Mouse (Mus musculus) intestine, postnatal 0 days (tissue): ENCODE results near the gene Dock8. TPM values are rescaled to one million over a fixed set of nuclear protein-coding genes. Genes with fewer than 3 reads are reported as not detected.

Experiments
- ATAC-seq: fragments of 200-750 bp; cut with Nextera tagmentation; 2 replicates; pipeline ENCODE4 v1.8.0; 2017; ENCODE audit warnings: mild to moderate bottlenecking, moderate TSS enrichment, moderate library complexity
- H3K27ac ChIP-seq: fragments of 300-500 bp; sonication (generic); 2 replicates; pipeline ENCODE4 v1.5.1; 2014; ENCODE audit warnings: mild to moderate bottlenecking, low read depth, low read length, moderate library complexity
- H3K27me3 ChIP-seq: fragments of 300-500 bp; sonication (generic); replicated peaks from 2 replicates; pipeline ENCODE4 v1.6.1; 2014; ENCODE audit warnings: low read length, mixed read lengths; ENCODE audit not compliant: control insufficient read depth, insufficient read depth
- H3K36me3 ChIP-seq: fragments of 300-500 bp; sonication (generic); 2 replicates; pipeline ENCODE4 v1.6.1; 2014; ENCODE audit warnings: mild to moderate bottlenecking, moderate library complexity; ENCODE audit not compliant: control insufficient read depth, insufficient read depth
- H3K4me1 ChIP-seq: fragments of 300-500 bp; sonication (generic); replicated peaks from 2 replicates; pipeline ENCODE4 v1.6.1; 2014; ENCODE audit warnings: antibody characterized with exemption, low read length, mixed read lengths; ENCODE audit not compliant: control insufficient read depth, insufficient read depth
- H3K4me2 ChIP-seq: fragments of 300-500 bp; sonication (generic); replicated peaks from 2 replicates; pipeline ENCODE4 v1.6.1; 2014; ENCODE audit warnings: low read depth, mild to moderate bottlenecking, moderate library complexity
- H3K4me3 ChIP-seq: fragments of 300-500 bp; sonication (generic); 2 replicates; pipeline ENCODE4 v1.5.1; 2014; ENCODE audit warnings: low read depth, low read length
- H3K9ac ChIP-seq: fragments of 300-500 bp; sonication (generic); 2 replicates; pipeline ENCODE4 v1.6.1; 2014; ENCODE audit warnings: mild to moderate bottlenecking, low read depth, low read length
- H3K9me3 ChIP-seq: fragments of 300-500 bp; sonication (generic); 2 replicates; pipeline ENCODE4 v1.6.1; 2016; ENCODE audit warnings: mixed run types; ENCODE audit not compliant: control insufficient read depth
- CTCF ChIP-seq: sonication (generic); IDR thresholded peaks from 2 replicates; pipeline ENCODE4 v1.5.1; 2016; ENCODE audit warnings: low read depth, mild to moderate bottlenecking, control low read depth, antibody characterized with exemption, moderate library complexity
- WGBS: fragments of 180-500 bp; shearing (Covaris S2); extraction: QIAGEN DNeasy Blood & Tissue Kit; methylation state at CpG from one replicate; pipeline ENCODE4 v1.1.7; 2014; 5-methylcytosine and 5-hydroxymethylcytosine counted together
- polyA plus RNA-seq: library from polyadenylated mRNA; unstranded; fragments of >200 nt; fragmentation: Nextera tagmentation; extraction: Ambion mirVana; gene quantifications from 2 replicates; pipeline ENCODE4 v1.2.1, GENCODE M21; 2015

The Dock8 gene
- polyA plus RNA-seq, 1 experiment from 2014 or later, result 7.5 TPM

DNA sequence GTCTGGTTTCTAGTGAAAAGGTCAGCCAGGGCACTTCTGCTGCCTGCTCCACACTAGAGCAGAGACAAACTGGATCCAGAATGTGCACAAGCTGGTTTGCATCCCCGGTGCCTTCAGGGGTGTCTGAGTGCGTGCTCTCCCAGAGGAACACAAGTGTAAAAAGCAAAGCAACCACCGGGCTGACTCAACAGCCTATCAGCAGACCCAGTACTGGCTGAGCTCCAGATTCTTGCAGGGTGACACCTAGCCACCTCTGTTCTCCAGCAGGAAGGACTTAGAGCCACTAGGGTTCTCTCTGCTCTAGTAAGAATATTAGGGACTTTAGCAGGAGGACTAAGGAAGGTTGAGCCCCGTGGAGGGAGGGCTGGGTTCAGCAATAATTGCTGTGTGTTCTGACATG is 97.7 kb downstream of the Dock8 start:
- no peak for ATAC-seq
- 42% methylated on average over 4 of the region's 4 CpGs for WGBS
- no peaks in the 10 kb centered on the region; the same call in 1 of the 2 replicates for H3K36me3 ChIP-seq

DNA sequence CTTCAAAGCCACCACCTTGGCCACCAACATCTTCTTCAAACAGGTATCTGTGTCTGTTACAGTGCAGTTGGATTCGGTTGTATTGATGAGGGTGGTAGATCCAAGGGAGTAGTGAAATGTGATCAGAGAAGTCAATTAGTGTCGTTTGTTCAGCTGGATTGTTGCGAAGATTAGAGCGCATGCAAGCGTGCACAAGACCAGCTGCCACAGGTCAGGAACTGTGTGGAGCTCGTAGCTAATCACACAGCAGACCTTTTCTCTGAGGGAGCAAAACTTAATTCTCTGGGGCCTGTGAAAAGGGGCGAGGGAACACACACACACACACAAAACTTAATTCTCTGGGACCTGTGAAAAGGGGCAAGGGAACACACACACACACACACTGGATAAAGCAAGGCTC is 98.2 kb downstream of the Dock8 start:
- Histone ChIP-seq H3K9ac (no peak overlapping the region), H3K27ac (no peak overlapping the region), H3K27me3 (no peaks in the 10 kb centered on the region), H3K4me3 (no peak overlapping the region), H3K9me3 (no peaks in the 10 kb centered on the region), H3K36me3 (no peaks in the 10 kb centered on the region; the same call in 1 of the 2 replicates), H3K4me2 (no peak overlapping the region), H3K4me1 (no peaks in the 10 kb centered on the region)
- TF ChIP-seq CTCF, result no peak
- no peak for ATAC-seq
- 39% methylated on average over 7 of the region's 7 CpGs for WGBS

More for the DNA sequence above, 97.7 kb downstream of the Dock8 start:
- H3K4me1 ChIP-seq, result no peaks in the 10 kb centered on the region
- H3K4me2 ChIP-seq, result no peak overlapping the region
- H3K9ac ChIP-seq, result no peak overlapping the region
- no peak for TF ChIP-seq CTCF
- no peak overlapping the region for H3K4me3 ChIP-seq
- H3K27me3 ChIP-seq, result no peaks in the 10 kb centered on the region
- no peaks in the 10 kb centered on the region for H3K9me3 ChIP-seq
- no peak overlapping the region for H3K27ac ChIP-seq

DNA sequence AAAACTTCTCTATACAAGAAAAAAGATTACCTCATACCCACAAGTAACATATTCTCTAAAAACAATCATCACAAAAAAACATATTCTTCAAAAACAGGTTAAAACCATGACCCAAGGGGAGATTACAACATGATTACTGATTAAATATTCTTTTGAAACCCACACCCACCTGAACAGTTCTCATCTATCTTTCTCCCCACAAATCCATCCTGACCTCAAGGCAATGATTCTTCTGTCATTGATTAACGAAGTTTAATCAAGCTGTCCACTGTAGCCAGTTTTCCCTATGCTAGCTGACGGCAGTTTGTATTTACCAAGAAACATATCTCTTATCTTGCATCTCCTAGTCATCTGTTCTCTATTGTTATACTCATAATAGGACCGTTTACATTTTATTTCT is 98.6 kb downstream of the Dock8 start:
- no peaks in the 10 kb centered on the region; the same call in 1 of the 2 replicates for H3K36me3 ChIP-seq
- no peak overlapping the region for H3K4me2 ChIP-seq
- no peak overlapping the region for H3K4me3 ChIP-seq
- no peaks in the 10 kb centered on the region for H3K4me1 ChIP-seq
- H3K9ac ChIP-seq, result no peak overlapping the region
- ATAC-seq, result no peak
- no peaks in the 10 kb centered on the region for H3K27me3 ChIP-seq
- H3K27ac ChIP-seq, result no peak overlapping the region
- no peaks in the 10 kb centered on the region for H3K9me3 ChIP-seq
- no peak for TF ChIP-seq CTCF
- WGBS, result 39% methylated on average over 3 of the region's 3 CpGs

DNA sequence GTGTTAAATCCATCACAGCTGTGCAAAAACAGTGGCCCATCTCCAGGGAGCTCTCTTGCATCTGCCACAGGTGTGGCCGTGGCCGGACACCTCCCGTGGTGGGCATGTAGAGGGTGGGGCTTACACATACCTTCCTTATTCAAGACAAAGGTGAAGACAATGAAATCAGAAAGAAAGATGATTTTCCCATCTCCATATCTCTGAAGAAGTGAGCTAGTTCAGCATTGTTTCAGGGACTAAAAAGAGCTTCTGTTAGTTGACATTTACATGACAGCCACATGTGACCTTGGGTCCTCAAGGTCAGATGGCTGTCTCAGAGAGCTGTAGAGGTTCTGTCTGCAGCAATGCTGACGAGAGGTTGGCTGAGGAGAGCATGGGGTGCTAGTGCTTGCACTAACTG is 99.6 kb downstream of the Dock8 start:
- Histone ChIP-seq H3K4me1 (no peaks in the 10 kb centered on the region), H3K27ac (no peak overlapping the region), H3K4me3 (no peak overlapping the region), H3K9me3 (no peaks in the 10 kb centered on the region), H3K36me3 (no peaks in the 10 kb centered on the region; the same call in 1 of the 2 replicates), H3K4me2 (no peak overlapping the region), H3K27me3 (no peaks in the 10 kb centered on the region), H3K9ac (no peak overlapping the region)
- TF ChIP-seq CTCF, result no peak
- ATAC-seq, result no peak
- 82% methylated on average over 4 of the region's 4 CpGs for WGBS

DNA sequence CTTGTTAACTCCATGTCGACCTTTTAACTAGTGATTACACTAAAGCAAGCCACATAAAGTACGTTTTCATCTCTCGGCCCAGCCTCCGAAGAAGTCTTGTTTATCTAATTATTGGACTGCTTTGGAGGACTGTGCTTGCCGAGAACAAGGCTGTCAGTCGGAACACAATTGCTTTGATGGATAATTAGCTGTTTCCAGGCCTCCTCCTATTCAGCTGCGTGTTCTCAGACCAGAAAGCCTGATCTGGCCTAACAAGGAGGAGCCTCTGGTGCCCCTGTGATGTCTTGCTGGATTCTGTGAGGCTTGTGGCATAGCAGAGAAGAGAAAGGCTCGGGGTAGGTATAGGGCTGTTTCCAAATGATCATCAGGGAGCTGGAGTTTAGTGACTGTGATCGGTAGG is 106.3 kb downstream of the Dock8 start:
- H3K27me3 ChIP-seq, result no peaks in the 10 kb centered on the region
- ATAC-seq, result no peak
- H3K9ac ChIP-seq, result no peak overlapping the region

DNA sequence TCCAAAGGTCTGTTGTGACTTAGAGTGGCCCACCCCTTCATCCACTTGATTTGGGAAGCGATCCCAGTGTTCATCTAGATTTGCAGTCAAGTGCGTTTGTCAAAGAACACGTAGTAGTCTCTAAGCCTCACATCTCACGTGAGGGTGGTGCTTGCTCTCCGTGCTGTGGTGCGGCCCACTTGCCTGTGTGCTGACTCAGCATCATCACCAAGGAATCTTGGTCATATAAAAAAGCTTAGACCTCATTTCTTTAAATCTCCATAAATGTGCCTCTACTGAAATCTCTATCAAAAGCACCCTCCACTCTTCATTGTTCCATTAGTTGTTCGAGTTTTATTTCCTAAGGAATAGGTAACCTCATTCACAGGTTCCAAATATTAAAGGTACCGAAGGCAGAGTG is 107.0 kb downstream of the Dock8 start:
- WGBS, result 95% methylated on average over 8 of the region's 8 CpGs
- no peaks in the 10 kb centered on the region; the same call in 1 of the 2 replicates for H3K36me3 ChIP-seq
- no peak for TF ChIP-seq CTCF
- no peaks in the 10 kb centered on the region for H3K9me3 ChIP-seq
- no peak overlapping the region for H3K4me3 ChIP-seq
- no peaks in the 10 kb centered on the region for H3K27me3 ChIP-seq
- H3K4me1 ChIP-seq, result no peaks in the 10 kb centered on the region
- no peak overlapping the region for H3K9ac ChIP-seq
- H3K27ac ChIP-seq, result no peak overlapping the region
- no peak for ATAC-seq
- no peak overlapping the region for H3K4me2 ChIP-seq

More for the DNA sequence above, 106.3 kb downstream of the Dock8 start:
- no peak overlapping the region for H3K4me3 ChIP-seq
- H3K4me1 ChIP-seq, result no peaks in the 10 kb centered on the region
- no peak for TF ChIP-seq CTCF
- no peaks in the 10 kb centered on the region; the same call in 1 of the 2 replicates for H3K36me3 ChIP-seq
- 41% methylated on average over 9 of the region's 9 CpGs for WGBS
- no peaks in the 10 kb centered on the region for H3K9me3 ChIP-seq
- no peak overlapping the region for H3K27ac ChIP-seq
- no peak overlapping the region for H3K4me2 ChIP-seq

DNA sequence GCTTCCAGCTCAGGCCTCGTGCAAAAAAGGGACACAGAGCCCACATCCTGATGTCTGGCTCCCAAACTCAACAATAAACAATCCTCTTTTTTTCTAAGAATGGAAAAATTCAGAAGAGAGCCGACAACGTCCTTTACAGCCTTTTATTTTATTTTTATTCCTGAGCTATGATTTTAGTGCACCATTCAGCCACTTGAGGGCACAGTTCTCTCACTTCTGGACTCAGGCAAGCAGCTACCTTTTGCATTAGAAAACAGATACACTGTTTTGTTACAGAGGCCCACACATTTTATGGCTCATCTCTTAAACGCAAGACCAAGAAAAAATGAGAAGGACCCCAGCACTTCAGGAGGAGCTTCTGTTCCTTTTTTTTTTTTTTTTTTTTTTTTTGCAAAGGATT is 108.1 kb downstream of the Dock8 start:
- no peak overlapping the region for H3K4me3 ChIP-seq
- no peak overlapping the region for H3K9ac ChIP-seq
- no peaks in the 10 kb centered on the region for H3K27me3 ChIP-seq
- peak; percentile 69 for TF ChIP-seq CTCF
- no peak overlapping the region for H3K27ac ChIP-seq
- no peaks in the 10 kb centered on the region for H3K4me1 ChIP-seq
- H3K9me3 ChIP-seq, result no peaks in the 10 kb centered on the region
- H3K36me3 ChIP-seq, result no peaks in the 10 kb centered on the region; the same call in 1 of the 2 replicates
- no peak overlapping the region for H3K4me2 ChIP-seq
- 23% methylated on average over 4 of the region's 4 CpGs for WGBS
- no peak for ATAC-seq
